Mouse (Mus musculus): ENCODE results near the gene Kcnk10.
"Not testable (repeated sequence)": the region's sequence is repeated elsewhere in the genome, so short reads cannot be mapped to it uniquely, and the experiment has no call there.

Gene Kcnk10

GRCm38 (mm10) chr12:98577861-98578360 lies at the start of gene Kcnk10:
Kcnk10 (minus strand) TSS chr12:98578310.
- DNase-seq (ENCODE audit: low spot score), result no peak

DNA sequence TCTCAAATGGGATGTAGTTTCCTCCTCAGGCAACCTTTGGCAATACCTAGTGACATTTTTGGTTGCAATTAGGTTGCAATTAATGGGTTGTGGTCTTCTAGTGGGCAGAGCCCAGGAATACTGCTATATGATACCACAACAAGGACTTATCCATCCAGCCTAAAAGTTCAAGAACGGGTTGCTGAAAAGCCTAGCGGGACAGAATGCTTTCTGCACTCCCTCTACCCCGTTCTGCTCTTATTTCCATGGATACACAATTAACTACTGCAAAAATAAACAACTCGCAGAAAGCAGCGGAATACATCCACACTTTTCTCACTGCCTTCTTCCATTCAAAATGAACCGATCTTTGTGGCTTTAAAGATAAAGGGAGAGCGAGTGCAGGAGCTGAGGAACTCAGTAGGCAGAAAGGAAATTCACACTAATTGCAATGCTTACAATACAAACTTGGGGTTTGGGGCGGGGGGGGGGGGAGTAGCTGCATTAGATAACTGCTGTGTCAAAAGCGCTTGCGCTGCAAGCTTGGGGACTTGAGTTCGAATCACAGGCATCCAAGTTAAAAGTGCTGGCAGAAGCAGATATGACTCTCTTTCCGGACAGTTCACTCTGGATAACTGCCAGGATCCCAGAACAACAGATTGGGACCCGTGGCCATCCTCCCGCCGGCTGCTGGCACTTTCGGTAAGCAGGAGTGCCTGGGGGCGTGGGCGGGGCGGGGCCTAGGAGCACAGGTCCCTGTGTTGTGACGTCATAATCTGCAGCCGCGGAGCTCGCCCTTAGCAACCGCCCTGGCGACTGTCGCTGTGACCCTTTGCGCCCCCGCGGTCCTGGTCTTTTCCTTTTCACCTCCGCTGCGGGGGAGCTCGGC lies 49.5 kb upstream of the Kcnk10 start, which contains the start of gene Spata7:
Spata7 (plus strand) TSS at position 766 of the 868 bp plus-strand sequence.
- DNase-seq (ENCODE audit: low spot score), result peak; percentile 83

DNA sequence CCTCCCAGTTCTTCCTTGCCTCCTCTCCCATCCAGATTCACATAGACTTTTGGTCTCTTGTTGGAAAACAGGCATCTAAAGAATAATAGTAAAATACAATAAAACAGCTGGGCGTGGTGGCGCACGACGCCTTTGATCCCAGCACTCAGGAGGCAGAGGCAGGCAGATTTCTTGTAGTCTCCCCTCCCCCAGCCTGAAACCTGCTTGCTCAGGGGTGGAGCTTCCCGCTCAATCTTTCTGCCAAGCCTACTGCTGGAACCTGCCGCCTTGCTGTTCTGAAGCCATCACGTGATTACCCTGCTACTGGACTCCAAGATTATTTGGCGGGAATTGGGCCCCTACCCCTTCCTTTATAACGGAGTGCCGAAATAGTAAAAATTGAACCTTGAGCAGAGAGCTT lies 45.2 kb upstream of the Kcnk10 start:
- DNase-seq (ENCODE audit: low spot score), result not testable (repeated sequence)

GRCm38 (mm10) chr12:98620922-98621321 lies 42.8 kb upstream of the Kcnk10 start:
- not testable (repeated sequence) for DNase-seq (ENCODE audit: low spot score)

DNA sequence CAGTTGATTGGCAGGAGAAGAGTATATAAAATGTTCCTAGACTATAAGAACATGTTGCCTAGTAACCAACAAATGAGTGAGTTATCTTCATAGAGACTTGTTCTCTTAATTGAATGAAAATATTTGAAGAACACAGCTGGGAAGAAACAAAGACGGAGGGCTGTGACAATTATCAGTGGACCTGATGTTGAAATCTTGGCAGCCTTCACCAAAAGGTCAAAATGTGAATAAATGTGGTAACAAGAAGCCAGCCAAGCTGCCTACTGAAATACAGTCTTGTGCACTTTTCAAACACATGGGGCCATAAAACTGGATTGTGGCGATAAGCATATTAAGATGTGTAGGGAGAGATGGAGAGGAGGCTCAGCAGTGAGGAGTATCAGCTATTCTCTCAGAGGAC lies 41.4 kb upstream of the Kcnk10 start:
- DNase-seq (ENCODE audit: low spot score), result no peak

DNA sequence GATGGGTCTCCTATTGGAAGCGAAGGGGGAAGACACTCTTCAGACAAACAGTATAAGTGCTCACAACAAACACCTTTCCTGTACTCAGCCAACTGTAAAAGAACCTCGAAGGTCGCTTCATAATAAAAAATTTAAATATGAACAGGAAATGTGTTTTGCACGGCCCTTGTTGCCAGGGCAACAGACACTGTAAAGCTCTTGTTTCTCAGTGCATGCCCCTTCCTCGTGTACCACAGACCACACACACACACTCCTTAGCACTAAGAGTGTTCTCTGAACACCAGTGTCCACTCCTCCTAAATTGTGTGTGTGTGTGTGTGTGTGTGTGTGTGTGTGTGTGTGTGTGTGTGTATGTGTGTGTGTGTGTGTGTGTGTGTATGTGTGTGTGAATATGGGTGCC lies 37.6 kb upstream of the Kcnk10 start:
- no peak for DNase-seq (ENCODE audit: low spot score)

GRCm38 (mm10) chr12:98614910-98615508 lies 36.9 kb upstream of the Kcnk10 start:
- DNase-seq (ENCODE audit: low spot score), result no peak

GRCm38 (mm10) chr12:98610341-98610740 lies 32.2 kb upstream of the Kcnk10 start:
- no peak for DNase-seq (ENCODE audit: low spot score)

- DNase-seq (ENCODE audit: low spot score), result no peak
Observed at GRCm38 (mm10) chr12:98606595-98607290, 28.6 kb upstream of the Kcnk10 start.

GRCm38 (mm10) chr12:98605264-98605663 lies 27.2 kb upstream of the Kcnk10 start:
- DNase-seq (ENCODE audit: low spot score), result no peak

GRCm38 (mm10) chr12:98602114-98602513 lies 24.0 kb upstream of the Kcnk10 start:
- no peak for DNase-seq (ENCODE audit: low spot score)

- no peak for DNase-seq (ENCODE audit: low spot score)
Observed at GRCm38 (mm10) chr12:98600861-98601260, 22.8 kb upstream of the Kcnk10 start.

DNA sequence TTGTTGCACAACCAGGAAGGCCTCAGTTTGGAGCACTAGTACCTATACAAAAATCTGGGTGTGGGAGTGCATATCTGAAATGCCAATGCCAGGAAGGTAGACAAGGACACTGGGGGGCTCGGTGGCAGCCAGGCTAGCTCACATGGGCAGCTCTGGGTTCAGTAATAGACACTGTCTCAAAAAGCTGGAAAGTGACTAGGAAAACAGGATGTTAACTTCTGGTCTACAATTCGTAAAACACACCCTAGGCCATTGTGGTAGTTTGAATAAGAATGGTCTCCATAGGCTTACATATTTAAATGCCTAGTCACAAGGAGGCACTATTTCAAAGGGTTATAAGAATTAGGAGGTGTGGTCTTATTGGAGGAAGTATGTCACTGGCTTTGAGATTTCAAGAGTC lies 12.9 kb upstream of the Kcnk10 start:
- no peak for DNase-seq (ENCODE audit: low spot score)

- DNase-seq (ENCODE audit: low spot score), result no peak
Observed at GRCm38 (mm10) chr12:98588573-98588972, 10.5 kb upstream of the Kcnk10 start.

DNA sequence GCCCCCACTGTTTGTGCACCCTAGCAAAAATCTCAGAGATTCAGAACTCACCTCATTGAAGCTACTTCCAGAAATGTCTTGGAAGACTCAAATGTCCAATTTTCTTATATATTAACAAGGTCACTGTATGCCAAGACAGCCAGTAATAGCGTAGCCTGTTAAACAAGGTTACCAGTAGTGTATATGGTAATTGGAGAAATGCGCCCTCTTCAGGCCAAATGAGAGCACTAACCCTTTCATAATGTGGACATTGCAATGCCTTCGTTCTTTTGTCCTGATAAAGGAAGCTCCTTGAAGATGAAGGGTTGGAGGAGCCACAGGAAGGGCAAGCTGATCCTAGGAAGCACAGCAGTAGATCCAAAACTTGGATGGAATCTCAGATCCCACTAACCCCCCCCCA lies 7.2 kb upstream of the Kcnk10 start:
- no peak for DNase-seq (ENCODE audit: low spot score)

DNA sequence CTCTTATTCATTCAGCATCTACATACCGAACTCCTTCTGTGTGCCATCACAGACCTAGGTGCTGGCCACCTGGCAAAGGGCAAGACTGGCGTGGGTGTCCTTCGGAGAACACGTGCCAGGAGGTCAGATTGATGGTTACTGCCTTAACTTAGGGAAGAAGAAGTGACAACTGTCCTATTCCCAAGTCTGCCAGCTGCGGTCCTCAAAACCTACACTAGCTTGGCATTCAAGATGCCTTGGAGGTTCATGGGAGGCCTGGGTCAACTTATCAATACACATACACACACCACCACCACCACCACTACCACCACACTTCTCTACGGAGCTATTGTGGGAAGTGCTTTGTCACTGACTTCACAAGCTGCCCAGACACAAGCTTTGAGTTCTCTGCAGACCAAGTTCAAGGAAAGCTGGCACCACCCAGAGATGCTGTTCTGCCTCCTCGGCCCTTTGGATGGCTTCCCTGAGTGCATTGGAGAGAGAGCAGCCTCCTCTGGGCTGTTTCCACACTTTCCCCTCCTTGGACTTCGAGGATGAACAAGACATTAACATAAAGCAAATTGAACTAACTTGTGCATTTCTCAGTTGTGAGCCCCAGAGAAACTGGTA lies 2.1 kb downstream of the Kcnk10 start:
- DNase-seq (ENCODE audit: low spot score), result no peak

- no peak for DNase-seq (ENCODE audit: low spot score)
Observed at GRCm38 (mm10) chr12:98575195-98575887, 2.8 kb downstream of the Kcnk10 start.

DNA sequence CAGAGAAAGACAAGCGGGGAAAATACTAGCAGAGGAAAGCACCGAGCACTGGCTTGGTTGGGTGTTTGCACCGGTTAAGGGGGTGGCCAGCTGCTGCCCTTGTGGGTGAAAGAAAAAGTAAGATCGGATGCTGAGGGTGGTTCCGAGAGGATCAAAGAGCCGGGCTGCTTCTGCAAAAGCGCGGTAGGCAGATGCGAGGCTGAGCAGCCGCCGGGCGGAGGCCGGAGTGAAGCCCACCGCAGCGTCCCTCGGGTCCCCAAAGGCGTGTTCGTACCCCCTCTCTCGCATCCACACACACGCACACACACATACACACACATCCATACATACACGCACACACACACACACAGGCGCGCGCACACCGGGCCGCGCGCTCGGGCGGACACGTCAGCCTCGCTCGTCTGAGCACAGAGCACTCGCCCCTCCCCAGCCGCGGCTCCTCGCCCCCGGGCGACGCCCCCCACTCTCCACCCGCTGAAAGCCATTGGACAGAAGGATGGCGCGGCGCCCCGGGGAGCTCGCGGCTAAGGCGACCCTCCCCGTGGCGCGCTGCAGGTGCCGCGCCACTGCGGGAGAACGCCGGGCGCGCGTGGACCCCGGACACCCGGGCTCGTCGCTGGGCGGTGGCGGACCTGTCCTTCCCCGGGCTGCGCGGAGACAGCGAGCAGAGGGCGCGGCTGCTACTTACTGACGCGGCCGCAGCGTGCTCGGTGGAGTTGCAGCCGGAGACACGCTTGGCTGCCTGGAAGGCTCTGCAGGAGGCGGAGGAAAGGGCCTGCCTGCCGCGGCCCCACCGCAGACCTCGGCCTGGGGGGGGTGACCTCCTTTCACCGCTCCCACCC lies 3.5 kb downstream of the Kcnk10 start:
- peak; percentile 11 for DNase-seq (ENCODE audit: low spot score)

GRCm38 (mm10) chr12:98573317-98574270 lies 4.5 kb downstream of the Kcnk10 start:
- no peak for DNase-seq (ENCODE audit: low spot score)
